Mouse (Mus musculus): ENCODE results near the gene Cdipt.

Gene Cdipt

DNA sequence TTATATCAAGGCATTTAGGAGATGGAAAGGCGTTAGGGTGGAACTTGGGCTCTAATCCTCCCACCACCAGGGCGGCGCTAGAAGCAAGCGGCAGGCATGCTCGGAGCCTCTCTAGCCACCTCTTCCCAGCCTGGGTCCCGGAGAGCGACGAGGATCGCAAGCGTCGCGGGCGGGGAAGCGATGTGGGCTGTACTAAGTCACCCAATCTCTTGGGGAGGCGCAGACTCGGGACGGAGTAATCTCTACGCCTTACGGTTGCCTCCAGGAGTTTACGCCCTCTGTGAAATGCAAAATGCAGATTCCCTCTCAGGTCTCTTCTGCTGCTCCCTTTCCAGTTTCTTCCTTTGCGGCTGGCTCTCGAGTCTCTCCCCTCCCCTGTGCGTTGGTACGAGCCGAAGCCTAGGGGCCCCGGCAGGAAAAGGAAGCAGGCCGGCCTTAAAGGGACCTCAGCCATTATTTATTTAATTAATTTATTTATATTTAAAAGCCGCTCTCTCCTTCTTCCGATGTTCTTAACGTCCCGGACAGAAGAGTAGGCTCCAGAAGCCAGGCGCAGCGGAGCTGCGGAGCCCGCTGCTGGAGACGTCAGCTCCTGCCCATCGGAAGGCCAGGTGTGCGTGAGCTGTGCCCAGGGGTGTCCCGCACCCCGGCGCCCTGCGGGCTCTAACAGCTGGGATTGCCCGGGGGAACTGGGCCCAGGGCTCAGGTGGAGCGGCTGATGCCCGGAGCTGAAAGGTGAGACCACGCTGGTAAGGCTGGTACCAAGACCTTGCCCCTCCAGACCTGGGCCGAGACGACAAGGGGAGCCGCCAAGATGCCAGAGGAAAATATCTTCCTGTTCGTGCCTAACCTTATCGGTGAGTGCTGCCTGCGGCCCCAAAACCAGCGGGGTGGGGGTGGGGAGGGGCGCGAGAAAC lies 494 bp downstream of the Cdipt start, which contains the start of gene Cdiptos:
Gene Cdiptos (minus strand): TSS at position 149 of the 917 bp plus-strand sequence.
- peak; percentile 89 to 96 for DNase-seq (ENCODE audit: low spot score in 2 of 2)

GRCm38 (mm10) chr7:126976878-126977459 lies 1.3 kb downstream of the Cdipt start:
- DNase-seq (ENCODE audit: low spot score in 2 of 2), result peak in 1 of 2 experiments; percentile 19

GRCm38 (mm10) chr7:126978841-126979240 lies 3.1 kb downstream of the Cdipt start:
- DNase-seq (ENCODE audit: low spot score in 2 of 2), result no peak

GRCm38 (mm10) chr7:126981601-126982000 lies 5.9 kb downstream of the Cdipt start:
- DNase-seq (ENCODE audit: low spot score in 2 of 2), result no peak

GRCm38 (mm10) chr7:126982054-126982453 lies 6.3 kb downstream of the Cdipt start:
- no peak for DNase-seq (ENCODE audit: low spot score in 2 of 2)

DNA sequence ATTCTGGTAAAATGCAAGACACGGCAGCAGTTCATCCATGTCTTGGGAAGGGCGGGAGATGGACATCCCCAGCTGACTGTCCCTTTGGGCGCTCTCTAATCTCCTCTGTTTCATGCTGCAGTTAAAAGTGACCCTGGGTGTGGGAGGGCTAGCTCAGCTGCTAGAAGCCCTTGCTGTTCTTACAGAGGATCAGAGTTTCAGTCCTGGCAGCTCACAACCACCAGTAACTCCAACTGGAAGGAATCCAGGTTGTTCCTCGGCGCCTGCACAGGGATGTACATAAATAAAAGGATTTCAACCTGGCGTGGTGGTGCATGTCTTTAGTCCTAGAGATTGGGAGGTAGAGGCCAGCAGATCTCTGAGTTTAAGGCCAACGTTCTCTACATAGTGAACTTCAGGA lies 7.4 kb downstream of the Cdipt start:
- DNase-seq (ENCODE audit: low spot score in 2 of 2), result no peak

- no peak for DNase-seq (ENCODE audit: low spot score in 2 of 2)
These were observed 9.1 kb downstream of the Cdipt start for GRCm38 (mm10) chr7:126984667-126985444.

DNA sequence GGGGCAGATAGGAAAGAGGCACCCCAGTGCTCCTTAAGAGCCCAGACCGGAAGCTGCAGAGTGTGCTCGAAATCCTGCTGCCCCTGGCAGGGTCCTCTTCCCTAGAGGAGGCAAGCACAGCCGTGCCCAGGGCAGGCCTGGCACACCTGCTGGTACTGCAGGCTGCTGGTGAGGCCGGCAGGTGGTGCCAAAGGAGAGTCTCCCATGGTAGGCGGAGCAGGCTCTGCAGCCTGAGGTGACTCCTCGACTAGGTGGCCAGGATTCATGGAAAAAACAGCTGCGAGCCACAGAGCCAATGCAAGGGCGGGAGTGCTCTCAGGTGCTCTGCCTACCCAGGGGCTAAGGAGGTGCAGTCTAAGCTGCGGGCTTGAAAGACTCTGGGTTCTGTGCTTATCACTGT lies 10.6 kb downstream of the Cdipt start:
- peak; percentile 19 to 39 for DNase-seq (ENCODE audit: low spot score in 2 of 2)

- DNase-seq (ENCODE audit: low spot score in 2 of 2), result no peak
These were observed 13.1 kb downstream of the Cdipt start for GRCm38 (mm10) chr7:126988816-126989215.

GRCm38 (mm10) chr7:126996449-126996848 lies 20.7 kb downstream of the Cdipt start:
- no peak for DNase-seq (ENCODE audit: low spot score in 2 of 2)

DNA sequence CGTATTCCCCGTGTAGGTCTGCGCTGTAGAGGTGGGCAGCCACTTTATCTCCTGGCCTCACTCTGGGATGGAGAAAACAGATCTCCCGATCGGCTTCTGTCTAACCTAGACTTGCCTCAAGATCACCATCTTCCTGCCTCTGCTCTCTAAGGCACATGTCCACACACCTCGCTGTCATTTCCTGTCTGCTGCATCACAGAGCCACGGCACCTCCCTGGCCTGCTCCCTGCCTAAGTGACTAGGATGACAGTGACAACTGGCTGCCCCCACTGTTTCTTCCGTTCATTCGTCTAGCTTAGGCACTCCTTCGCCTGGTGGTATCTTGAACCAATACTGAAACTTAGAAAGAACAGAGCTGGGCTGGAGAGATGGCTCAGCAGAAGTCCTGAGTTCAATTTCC lies 23.9 kb downstream of the Cdipt start:
- no peak for DNase-seq (ENCODE audit: low spot score in 2 of 2)

GRCm38 (mm10) chr7:127003620-127004019 lies 27.9 kb downstream of the Cdipt start:
- no peak for DNase-seq (ENCODE audit: low spot score in 2 of 2)

DNA sequence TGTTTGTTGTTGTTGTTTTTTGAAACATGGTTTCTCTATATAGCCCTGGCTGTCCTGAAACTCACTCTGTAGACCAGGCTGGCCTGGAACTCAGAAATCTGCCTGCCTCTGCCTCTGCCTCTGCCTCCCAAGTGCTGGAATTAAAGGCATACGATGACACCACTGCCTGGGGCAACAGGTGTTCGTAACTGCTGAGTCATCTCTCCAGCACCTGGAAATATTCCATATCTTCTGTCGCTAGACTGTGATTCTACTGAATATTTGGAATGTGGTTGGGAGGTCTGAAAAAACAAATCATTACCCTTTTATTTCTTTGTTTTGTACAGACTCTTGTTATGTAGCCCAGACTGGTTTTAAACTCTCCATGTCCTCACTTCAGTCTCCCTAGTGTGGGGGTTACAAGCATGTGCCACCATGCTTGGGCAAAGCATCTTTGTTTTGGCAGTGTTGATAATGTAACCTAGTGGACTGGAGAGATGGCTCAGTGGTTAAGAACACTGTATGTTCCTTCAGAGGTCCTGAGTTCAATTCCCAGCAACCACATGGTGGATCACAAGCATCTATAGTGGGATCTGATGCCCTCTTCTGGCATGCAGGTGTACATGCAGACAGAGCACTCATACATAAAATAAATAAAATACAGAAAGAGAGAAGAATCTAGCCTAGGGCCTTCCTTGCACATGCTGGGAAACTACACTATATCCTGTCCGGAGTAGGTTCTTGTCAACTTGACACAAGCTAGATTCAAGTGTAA lies 28.6 kb downstream of the Cdipt start:
- DNase-seq (ENCODE audit: low spot score in 2 of 2), result no peak

DNA sequence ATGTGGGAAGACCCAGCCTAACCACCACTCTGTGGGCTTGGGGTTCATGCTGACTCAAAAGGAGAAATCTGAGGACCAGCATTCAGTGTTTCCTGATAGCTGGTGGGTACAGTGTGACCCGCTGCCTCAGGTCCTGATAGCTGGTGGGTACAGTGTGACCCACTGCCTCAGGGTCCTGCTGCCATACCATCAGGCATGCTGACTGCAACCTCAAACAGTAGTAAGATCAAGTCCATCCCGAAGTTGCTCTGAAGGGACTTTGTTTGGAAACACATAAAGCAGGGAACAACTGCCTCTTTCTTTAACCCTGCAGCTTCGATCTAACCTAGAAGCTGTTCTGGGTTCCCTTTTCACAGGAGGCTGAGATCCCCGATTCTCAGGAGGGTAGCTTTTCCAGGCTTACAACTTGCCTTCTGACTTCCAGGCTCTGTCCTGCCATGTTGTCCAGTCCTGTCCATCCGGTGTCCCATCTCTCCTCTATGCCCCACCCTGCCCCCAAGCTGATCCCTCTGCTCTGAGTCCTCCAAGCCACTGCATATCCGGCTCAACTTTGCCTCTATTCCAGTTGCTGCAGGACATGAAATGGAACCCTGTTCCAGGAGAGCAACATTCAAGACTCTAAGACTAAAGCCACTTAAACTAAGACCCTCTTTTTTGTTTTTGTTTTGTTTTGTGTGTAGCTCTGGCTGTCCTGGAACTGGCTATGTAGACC lies 31.8 kb downstream of the Cdipt start:
- DNase-seq (ENCODE audit: low spot score in 2 of 2), result no peak

- DNase-seq (ENCODE audit: low spot score in 2 of 2), result peak; percentile 55 to 71
These were observed 32.7 kb downstream of the Cdipt start for GRCm38 (mm10) chr7:127008239-127009019.

- DNase-seq (ENCODE audit: low spot score in 2 of 2), result no peak
These were observed 33.8 kb downstream of the Cdipt start for GRCm38 (mm10) chr7:127009307-127010085.

DNA sequence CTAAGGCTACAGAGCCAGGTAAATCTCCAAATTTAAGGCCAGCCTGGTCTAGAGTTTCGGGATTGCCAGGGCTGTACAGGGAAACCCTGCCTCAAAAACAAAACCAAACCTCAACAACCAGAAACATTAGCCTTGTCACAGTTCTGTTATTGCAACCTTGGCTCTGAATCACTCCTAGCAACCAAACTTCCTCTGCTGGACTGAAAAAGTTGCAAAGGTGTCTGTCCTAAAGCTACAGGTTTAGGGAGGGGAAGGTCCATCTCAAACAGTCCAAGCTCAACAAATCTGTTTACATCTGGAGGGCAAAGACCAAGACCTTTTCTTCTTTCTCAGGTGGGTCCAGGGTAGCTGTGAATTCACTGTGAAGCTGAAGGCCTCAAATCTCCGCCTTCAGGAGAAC lies 35.3 kb downstream of the Cdipt start:
- no peak for DNase-seq (ENCODE audit: low spot score in 2 of 2)

GRCm38 (mm10) chr7:127011717-127012116 lies 36.0 kb downstream of the Cdipt start:
- no peak for DNase-seq (ENCODE audit: low spot score in 2 of 2)

GRCm38 (mm10) chr7:127012374-127012773 lies 36.7 kb downstream of the Cdipt start:
- DNase-seq (ENCODE audit: low spot score in 2 of 2), result no peak

All from urinary bladder, postnatal 36 days (tissue).